Mouse (Mus musculus) G1E (cell line): Measurements from ENCODE around the gene Ddx49. TPM values are rescaled to one million over a fixed set of nuclear protein-coding genes. Genes with fewer than 3 reads are reported as not detected.

Source experiments
- ATAC-seq: 2 replicates; pipeline ENCODE4 v1.8.0; 2016; ENCODE audit warnings: mild to moderate bottlenecking; ENCODE audit not compliant: insufficient number of reproducible peaks, poor library complexity, low FRiP score, severe bottlenecking; ENCODE audit errors: extremely low read depth
- DNase-seq: peaks from one replicate; pipeline ENCODE4 v3.0.0; 2012; ENCODE audit warnings: low spot score
- H3K27me3 ChIP-seq: 2 replicates; pipeline ENCODE4 v1.6.1; 2012; ENCODE audit warnings: mild to moderate bottlenecking, low read length, inconsistent platforms; ENCODE audit not compliant: insufficient read depth
- H3K36me3 ChIP-seq: replicated peaks from 2 replicates; pipeline ENCODE3; 2012; ENCODE audit warnings: mild to moderate bottlenecking, inconsistent platforms
- H3K4me1 ChIP-seq: 2 replicates; pipeline ENCODE4 v1.6.1; 2012; ENCODE audit warnings: low read depth, low read length, inconsistent platforms, mixed read lengths; ENCODE audit not compliant: insufficient read depth
- H3K4me3 ChIP-seq: 2 replicates; pipeline ENCODE4 v1.5.1; 2012; ENCODE audit warnings: low read depth, mild to moderate bottlenecking, inconsistent platforms, low read length, moderate library complexity, mixed read lengths
- H3K9me3 ChIP-seq: replicated peaks from 2 replicates; pipeline ENCODE4 v1.6.1; 2012; ENCODE audit warnings: inconsistent platforms
- CTCF ChIP-seq: IDR thresholded peaks from 2 replicates; pipeline ENCODE4 v1.5.1; 2012; ENCODE audit warnings: low read depth, low read length, inconsistent platforms, mixed read lengths
- GATA1 ChIP-seq: IDR thresholded peaks from 2 replicates; pipeline ENCODE4 v1.6.1; 2012; ENCODE audit warnings: borderline replicate concordance, low read length, inconsistent platforms, mixed read lengths
- GATA2 ChIP-seq: IDR thresholded peaks from 2 replicates; pipeline ENCODE4 v1.6.1; 2012; ENCODE audit warnings: low read depth, low read length, inconsistent platforms, borderline replicate concordance
- POLR2AphosphoS5 ChIP-seq: IDR thresholded peaks from 2 replicates; pipeline ENCODE4 v1.6.1; 2012; ENCODE audit warnings: low read depth, low read length, inconsistent platforms; ENCODE audit not compliant: insufficient replicate concordance
- TAL1 ChIP-seq: conservative IDR thresholded peaks from 2 replicates; pipeline ENCODE4 v1.6.1; 2012; ENCODE audit warnings: low read depth, low read length, inconsistent platforms, mixed read lengths
- polyA plus RNA-seq: library from polyadenylated mRNA; stranded (reverse); fragments of >175 nt; gene quantifications from 2 replicates; pipeline ENCODE4 v1.2.3, GENCODE M21; 2012
- total RNA-seq, 2 experiments: library from RNA; stranded (forward) in 1 of 2; stranded (reverse) in 1 of 2; fragments of 200-1000 nt in 1 of 2; fragments of >200 nt in 1 of 2; fragmentation: Nextera tagmentation in 1 of 2; gene quantifications; 2 replicates each; pipeline ENCODE4 v1.2.3; 2014 to 2017

The Ddx49 gene
- total and polyA plus RNA-seq, 3 experiments: 41.3 to 114 (median 55.1) TPM

DNA sequence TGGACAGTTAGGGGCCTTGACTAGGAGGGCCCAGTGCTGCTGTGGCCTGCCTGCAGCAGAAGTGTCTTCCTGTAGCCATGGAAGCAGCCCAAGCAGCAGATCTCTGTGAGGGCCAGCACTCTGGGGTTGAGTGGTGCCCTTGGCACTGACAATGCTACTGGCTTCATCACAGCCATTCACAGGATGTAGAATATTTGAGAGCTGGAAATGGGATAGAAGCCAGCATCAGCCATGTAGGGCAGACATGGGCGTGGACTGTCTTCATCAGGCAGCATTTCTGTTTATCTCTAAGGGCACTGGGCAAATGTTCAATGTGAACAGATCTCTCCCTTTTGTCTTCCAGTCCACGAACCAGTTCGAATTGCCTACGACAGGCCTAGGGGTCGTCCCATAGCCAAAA, 43.7 kb downstream of the Ddx49 start:
- DNase-seq (no peak), ATAC-seq (no peak)
- Histone ChIP-seq H3K9me3 (no peaks in the 10 kb centered on the region), H3K4me3 (no peak overlapping the region), H3K36me3 (peaks cover 99% of the 10 kb centered on the region), H3K27me3 (no peaks in the 10 kb centered on the region), H3K4me1 (peaks cover 2% of the 10 kb centered on the region; the same call in 1 of the 2 replicates)
- TF ChIP-seq CTCF (no peak), GATA2 (no peak), TAL1 (no peak), GATA1 (no peak), POLR2AphosphoS5 (no peak)

DNA sequence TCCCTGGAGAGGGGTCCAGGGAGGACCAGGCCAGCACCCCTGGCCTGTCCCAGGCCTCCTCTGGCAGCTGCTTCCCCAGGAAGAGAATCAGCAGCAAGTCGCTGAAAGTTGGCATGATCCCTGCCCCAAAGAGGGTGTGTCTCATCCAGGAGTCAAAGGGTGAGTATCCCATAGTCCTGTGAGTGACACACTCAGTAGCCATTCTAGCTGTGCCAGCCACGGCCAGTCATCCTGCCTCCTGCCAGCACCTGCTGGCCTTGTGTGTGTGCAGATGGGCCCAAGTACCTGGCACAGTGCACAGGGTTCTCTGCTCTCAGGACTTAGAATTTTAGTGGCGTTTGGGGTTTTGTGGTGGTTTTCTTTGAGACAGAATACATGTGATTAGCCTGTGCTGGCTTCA, 44.8 kb downstream of the Ddx49 start:
- peaks cover 2% of the 10 kb centered on the region; the same call in 1 of the 2 replicates for H3K4me1 ChIP-seq
- H3K27me3 ChIP-seq: no peaks in the 10 kb centered on the region
- no peaks in the 10 kb centered on the region for H3K9me3 ChIP-seq
- TF ChIP-seq TAL1 (no peak), POLR2AphosphoS5 (no peak), GATA2 (no peak), CTCF (no peak), GATA1 (no peak)
- ATAC-seq (no peak), DNase-seq (no peak)
- no peak overlapping the region for H3K4me3 ChIP-seq
- peaks cover 99% of the 10 kb centered on the region for H3K36me3 ChIP-seq

DNA sequence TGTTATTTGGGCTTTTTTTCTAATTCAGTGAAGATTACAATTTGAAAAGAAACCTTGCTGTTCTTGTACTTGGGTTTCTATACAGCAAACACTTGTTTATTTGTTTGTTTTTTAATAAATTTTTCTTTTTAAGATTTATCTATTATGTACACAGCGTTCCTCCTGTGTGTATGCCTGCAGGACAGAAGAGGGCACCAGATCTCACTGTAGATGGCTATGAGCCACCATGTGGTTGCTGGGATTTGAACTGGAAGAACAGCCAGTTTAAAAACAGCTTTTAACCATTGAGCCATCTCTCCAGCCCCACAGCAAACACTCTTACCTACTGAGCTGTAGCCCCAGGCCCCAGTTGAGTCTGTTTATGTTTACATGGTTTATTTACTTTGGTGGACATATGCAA, 47.7 kb downstream of the Ddx49 start:
- H3K36me3 ChIP-seq: peaks cover 99% of the 10 kb centered on the region

DNA sequence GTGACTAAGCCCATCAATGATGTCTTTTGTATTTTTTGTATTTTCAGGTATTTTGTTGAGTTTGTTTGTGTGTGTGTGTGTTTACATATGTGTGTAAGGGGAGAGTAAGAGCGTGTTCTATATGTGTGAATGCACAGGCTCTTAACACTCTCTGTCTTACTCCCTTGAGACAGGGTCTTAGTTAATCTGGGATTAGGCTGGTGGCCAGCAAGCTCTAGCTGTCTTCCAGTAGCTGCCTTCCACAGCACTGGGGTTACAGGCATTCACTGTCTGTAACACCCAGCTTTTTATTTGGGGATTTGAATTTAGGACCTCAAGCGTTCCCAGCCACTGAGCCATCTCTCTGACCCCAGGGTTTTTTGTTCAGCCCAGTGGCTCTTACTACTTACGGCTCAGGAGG, 54.4 kb downstream of the Ddx49 start:
- TF ChIP-seq TAL1 (no peak), CTCF (no peak)
- Histone ChIP-seq H3K27me3 (no peaks in the 10 kb centered on the region), H3K4me3 (no peak overlapping the region), H3K4me1 (peaks cover 9% of the 10 kb centered on the region; the same call in 1 of the 2 replicates), H3K36me3 (peaks cover 94% of the 10 kb centered on the region), H3K9me3 (no peaks in the 10 kb centered on the region)
- ATAC-seq: no peak
- DNase-seq: no peak

More for the DNA sequence above, 47.7 kb downstream of the Ddx49 start:
- no peak overlapping the region for H3K4me3 ChIP-seq
- no peaks in the 10 kb centered on the region for H3K4me1 ChIP-seq
- DNase-seq (no peak), ATAC-seq (no peak)
- H3K27me3 ChIP-seq: no peaks in the 10 kb centered on the region
- no peaks in the 10 kb centered on the region for H3K9me3 ChIP-seq
- TF ChIP-seq TAL1 (no peak), GATA2 (no peak), POLR2AphosphoS5 (no peak), GATA1 (no peak), CTCF (no peak)

DNA sequence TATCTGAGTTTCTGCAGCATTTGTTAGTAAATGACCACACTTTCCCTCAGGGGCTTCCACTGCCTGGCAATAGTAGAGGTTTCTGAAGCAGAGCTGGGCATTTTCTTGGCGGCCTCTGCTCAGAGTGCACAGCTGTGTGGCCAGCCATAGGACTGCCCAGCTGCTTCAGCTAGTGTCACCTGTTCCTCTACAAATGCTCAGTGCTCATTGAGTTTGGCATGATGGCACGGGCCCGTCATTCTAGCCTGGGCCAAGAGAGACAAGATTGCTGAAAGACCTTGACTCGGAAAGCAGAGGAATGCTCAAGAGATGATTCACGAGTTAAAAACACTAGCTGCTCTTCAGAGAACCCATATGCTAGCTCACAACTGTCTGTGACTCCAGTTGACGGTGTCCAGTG, 55.7 kb downstream of the Ddx49 start:
- Histone ChIP-seq H3K36me3 (peaks cover 94% of the 10 kb centered on the region), H3K27me3 (no peaks in the 10 kb centered on the region), H3K4me1 (peaks cover 10% of the 10 kb centered on the region; the same call in 1 of the 2 replicates), H3K9me3 (no peaks in the 10 kb centered on the region), H3K4me3 (no peak overlapping the region)
- TF ChIP-seq GATA1 (no peak), POLR2AphosphoS5 (no peak)
- DNase-seq (no peak), ATAC-seq (no peak)

Other genes with a start within 250 kb of the Ddx49 start
Only the 20 nearest of the 26 such genes appear.
- gene Ncan, start 181.6 kb downstream of the Ddx49 start, total RNA-seq (2014; fragmentation: Nextera tagmentation): not detected in 2 replicates
- 0.05 TPM in 1 of 2 replicates, not detected in the other for gene Ncan, start 181.6 kb downstream of the Ddx49 start, total RNA-seq (2017)
- not detected in 2 replicates for gene Ncan, start 181.6 kb downstream of the Ddx49 start, polyA plus RNA-seq
- gene Nr2c2ap, start 171.2 kb downstream of the Ddx49 start, total RNA-seq (2014; fragmentation: Nextera tagmentation): 10.6 and 12.0 TPM in 2 replicates
- 6.7 and 8.5 TPM in 2 replicates for gene Nr2c2ap, start 171.2 kb downstream of the Ddx49 start, total RNA-seq (2017)
- gene Nr2c2ap, start 171.2 kb downstream of the Ddx49 start, polyA plus RNA-seq: 12.0 and 19.4 TPM in 2 replicates
- gene Rfxank, start 163.3 kb downstream of the Ddx49 start, total RNA-seq (2014; fragmentation: Nextera tagmentation): 11.9 and 12.6 TPM in 2 replicates
- gene Rfxank, start 163.3 kb downstream of the Ddx49 start, total RNA-seq (2017): 7.2 and 13.2 TPM in 2 replicates
- 4.9 and 6.0 TPM in 2 replicates for gene Rfxank, start 163.3 kb downstream of the Ddx49 start, polyA plus RNA-seq
- 65.0 and 73.8 TPM in 2 replicates for gene Borcs8, start 163.0 kb downstream of the Ddx49 start, total RNA-seq (2014; fragmentation: Nextera tagmentation)
- 82.4 and 114 TPM in 2 replicates for gene Borcs8, start 163.0 kb downstream of the Ddx49 start, total RNA-seq (2017)
- 24.7 and 42.9 TPM in 2 replicates for gene Borcs8, start 163.0 kb downstream of the Ddx49 start, polyA plus RNA-seq
- 2.1 and 4.4 TPM in 2 replicates for gene Mef2b, start 162.8 kb downstream of the Ddx49 start, total RNA-seq (2014; fragmentation: Nextera tagmentation)
- gene Mef2b, start 162.8 kb downstream of the Ddx49 start, total RNA-seq (2017): 0.17 and 0.55 TPM in 2 replicates
- 2.3 and 3.1 TPM in 2 replicates for gene Mef2b, start 162.8 kb downstream of the Ddx49 start, polyA plus RNA-seq
- gene Tmem161a, start 130.1 kb downstream of the Ddx49 start, total RNA-seq (2014; fragmentation: Nextera tagmentation): 15.3 and 22.0 TPM in 2 replicates
- 15.8 and 22.0 TPM in 2 replicates for gene Tmem161a, start 130.1 kb downstream of the Ddx49 start, total RNA-seq (2017)
- gene Tmem161a, start 130.1 kb downstream of the Ddx49 start, polyA plus RNA-seq: 119 and 145 TPM in 2 replicates
- gene Slc25a42, start 90.2 kb downstream of the Ddx49 start, total RNA-seq (2014; fragmentation: Nextera tagmentation): 18.8 and 19.3 TPM in 2 replicates
- gene Slc25a42, start 90.2 kb downstream of the Ddx49 start, total RNA-seq (2017): 5.1 and 5.3 TPM in 2 replicates
- 9.7 and 12.1 TPM in 2 replicates for gene Slc25a42, start 90.2 kb downstream of the Ddx49 start, polyA plus RNA-seq
- gene Sugp2, start 68.3 kb downstream of the Ddx49 start, total RNA-seq (2014; fragmentation: Nextera tagmentation): 16.5 and 32.5 TPM in 2 replicates
- gene Sugp2, start 68.3 kb downstream of the Ddx49 start, total RNA-seq (2017): 22.7 and 27.8 TPM in 2 replicates
- 26.5 and 30.9 TPM in 2 replicates for gene Sugp2, start 68.3 kb downstream of the Ddx49 start, polyA plus RNA-seq
- gene Armc6, start 68.0 kb downstream of the Ddx49 start, total RNA-seq (2014; fragmentation: Nextera tagmentation): 7.7 and 9.3 TPM in 2 replicates
- 12.5 and 13.9 TPM in 2 replicates for gene Armc6, start 68.0 kb downstream of the Ddx49 start, total RNA-seq (2017)
- gene Armc6, start 68.0 kb downstream of the Ddx49 start, polyA plus RNA-seq: 13.7 and 15.2 TPM in 2 replicates
- 1.6 and 3.8 TPM in 2 replicates for gene Homer3, start 19.7 kb downstream of the Ddx49 start, total RNA-seq (2014; fragmentation: Nextera tagmentation)
- 6.0 and 6.7 TPM in 2 replicates for gene Homer3, start 19.7 kb downstream of the Ddx49 start, total RNA-seq (2017)
- 12.0 and 14.8 TPM in 2 replicates for gene Homer3, start 19.7 kb downstream of the Ddx49 start, polyA plus RNA-seq
- gene Cope, start within 50 bp of the Ddx49 start, total RNA-seq (2014; fragmentation: Nextera tagmentation): 147 and 152 TPM in 2 replicates
- gene Cope, start within 50 bp of the Ddx49 start, total RNA-seq (2017): 78.3 and 96.7 TPM in 2 replicates
- 346 and 358 TPM in 2 replicates for gene Cope, start within 50 bp of the Ddx49 start, polyA plus RNA-seq
- not detected in 2 replicates for gene Cers1, start 13.3 kb upstream of the Ddx49 start, total RNA-seq (2014; fragmentation: Nextera tagmentation)
- gene Cers1, start 13.3 kb upstream of the Ddx49 start, total RNA-seq (2017): 0.38 TPM in 1 of 2 replicates, not detected in the other
- gene Cers1, start 13.3 kb upstream of the Ddx49 start, polyA plus RNA-seq: not detected in 2 replicates
- gene Gdf1, start 27.3 kb upstream of the Ddx49 start, total RNA-seq (2014; fragmentation: Nextera tagmentation): not detected in 2 replicates
- gene Gdf1, start 27.3 kb upstream of the Ddx49 start, total RNA-seq (2017): not detected in 2 replicates
- gene Gdf1, start 27.3 kb upstream of the Ddx49 start, polyA plus RNA-seq: 0.04 TPM in 1 of 2 replicates, not detected in the other
- gene Upf1, start 50.8 kb upstream of the Ddx49 start, total RNA-seq (2014; fragmentation: Nextera tagmentation): 43.6 and 46.0 TPM in 2 replicates
- 22.9 and 27.5 TPM in 2 replicates for gene Upf1, start 50.8 kb upstream of the Ddx49 start, total RNA-seq (2017)
- 155 and 156 TPM in 2 replicates for gene Upf1, start 50.8 kb upstream of the Ddx49 start, polyA plus RNA-seq
- gene Comp, start 71.1 kb upstream of the Ddx49 start, total RNA-seq (2014; fragmentation: Nextera tagmentation): not detected in 2 replicates
- 0.06 TPM in 1 of 2 replicates, not detected in the other for gene Comp, start 71.1 kb upstream of the Ddx49 start, total RNA-seq (2017)
- gene Comp, start 71.1 kb upstream of the Ddx49 start, polyA plus RNA-seq: 0.14 and 0.15 TPM in 2 replicates
- gene Crtc1, start 137.1 kb upstream of the Ddx49 start, total RNA-seq (2014; fragmentation: Nextera tagmentation): 15.3 and 17.9 TPM in 2 replicates
- gene Crtc1, start 137.1 kb upstream of the Ddx49 start, total RNA-seq (2017): 1.4 and 1.6 TPM in 2 replicates
- gene Crtc1, start 137.1 kb upstream of the Ddx49 start, polyA plus RNA-seq: 17.6 and 18.8 TPM in 2 replicates
- gene Klhl26, start 174.5 kb upstream of the Ddx49 start, total RNA-seq (2014; fragmentation: Nextera tagmentation): 23.6 and 23.8 TPM in 2 replicates
- 11.6 and 13.9 TPM in 2 replicates for gene Klhl26, start 174.5 kb upstream of the Ddx49 start, total RNA-seq (2017)
- gene Klhl26, start 174.5 kb upstream of the Ddx49 start, polyA plus RNA-seq: 10.8 and 12.8 TPM in 2 replicates
- gene Tmem59l, start 184.9 kb upstream of the Ddx49 start, total RNA-seq (2014; fragmentation: Nextera tagmentation): not detected in 2 replicates
- 0.12 TPM in 1 of 2 replicates, not detected in the other for gene Tmem59l, start 184.9 kb upstream of the Ddx49 start, total RNA-seq (2017)
- 0.03 TPM in 1 of 2 replicates, not detected in the other for gene Tmem59l, start 184.9 kb upstream of the Ddx49 start, polyA plus RNA-seq
- gene Crlf1, start 190.7 kb upstream of the Ddx49 start, total RNA-seq (2014; fragmentation: Nextera tagmentation): not detected in 2 replicates
- not detected in 2 replicates for gene Crlf1, start 190.7 kb upstream of the Ddx49 start, total RNA-seq (2017)
- gene Crlf1, start 190.7 kb upstream of the Ddx49 start, polyA plus RNA-seq: not detected in 2 replicates
- 43.6 and 44.2 TPM in 2 replicates for gene Rex1bd, start 204.3 kb upstream of the Ddx49 start, total RNA-seq (2014; fragmentation: Nextera tagmentation)
- gene Rex1bd, start 204.3 kb upstream of the Ddx49 start, total RNA-seq (2017): 86.9 and 94.9 TPM in 2 replicates
- gene Rex1bd, start 204.3 kb upstream of the Ddx49 start, polyA plus RNA-seq: 187 and 223 TPM in 2 replicates